8 mouse cellular contexts compared by ENCODE assay signal in genomic region chr5:41845558-41845937, GRCm38 (mm10). TPM values are rescaled to one million over a fixed set of nuclear protein-coding genes. Genes with fewer than 3 reads are reported as not detected.
A peak's percentile ranks its signal among the peaks of the same experiment; 100 is the strongest.
DNase-seq lines count a peak whose midpoint lies in the region; ATAC-seq lines count a peak whose summit lies in the region.

No protein-coding gene starts in this region.

- no peaks in the 10 kb centered on the region for H3K9me3 ChIP-seq in erythroblast, embryonic 14.5 days (ENCODE audit: control insufficient read depth, low read length)
- H3K9me3 ChIP-seq in lung, embryonic 16.5 days (ENCODE audit: control insufficient read depth, low read length), result no peaks in the 10 kb centered on the region
- H3K9me3 ChIP-seq in intestine, embryonic 16.5 days (ENCODE audit: control insufficient read depth, low read length), result no peaks in the 10 kb centered on the region
- no peaks in the 10 kb centered on the region for H3K9me3 ChIP-seq in neural tube, embryonic 14.5 days (ENCODE audit: control insufficient read depth, low read length)

- no peak overlapping the region for H3K27ac ChIP-seq in lung, embryonic 16.5 days (ENCODE audit: low read length)
- no peak overlapping the region for H3K27ac ChIP-seq in intestine, embryonic 16.5 days (ENCODE audit: low read length)
- no peak overlapping the region for H3K27ac ChIP-seq in neural tube, embryonic 14.5 days (ENCODE audit: low read depth, low read length)

- whole genome bisulfite sequencing in lung, embryonic 16.5 days, result 53% methylated on average over 2 of the region's 2 CpGs
- WGBS in intestine, embryonic 16.5 days, result 63% methylated on average over 2 of the region's 2 CpGs
- WGBS in neural tube, embryonic 14.5 days, result 58% methylated on average over 2 of the region's 2 CpGs

- DNase-seq in lung, postnatal 14 days, result no peak
- DNase-seq in spleen, postnatal 36 days (ENCODE audit: low spot score in 2 of 2), result no peak
- DNase-seq in layer of hippocampus, postnatal 25 days (ENCODE audit: extremely low spot score in 1 of 2, low spot score in 1 of 2), result no peak

- H3K27me3 ChIP-seq in erythroblast, embryonic 14.5 days (ENCODE audit: control insufficient read depth), result no peaks in the 10 kb centered on the region
- no peaks in the 10 kb centered on the region for H3K27me3 ChIP-seq in lung, embryonic 16.5 days (ENCODE audit: control insufficient read depth, insufficient read depth, low read depth, low read length)
- H3K27me3 ChIP-seq in intestine, embryonic 16.5 days (replicated peaks; ENCODE audit: control insufficient read depth, insufficient read depth, low read length), result no peaks in the 10 kb centered on the region
- H3K27me3 ChIP-seq in neural tube, embryonic 14.5 days (ENCODE audit: control insufficient read depth, insufficient read depth, low read length), result no peaks in the 10 kb centered on the region

- peak overlapping the region; percentile 65; the same call in 1 of the 2 replicates for H3K9ac ChIP-seq in lung, embryonic 16.5 days (ENCODE audit: low read length)
- H3K9ac ChIP-seq in intestine, embryonic 16.5 days (ENCODE audit: low read depth, low read length), result peak overlapping the region; percentile 63
- no peak overlapping the region for H3K9ac ChIP-seq in neural tube, embryonic 14.5 days (replicated peaks; ENCODE audit: low read depth, low read length)

- H3K4me3 ChIP-seq in erythroblast, embryonic 14.5 days (replicated peaks), result peak overlapping the region; percentile 94
- H3K4me3 ChIP-seq in lung, embryonic 16.5 days (ENCODE audit: low read length), result peak overlapping the region; percentile 98
- H3K4me3 ChIP-seq in intestine, embryonic 16.5 days (ENCODE audit: low read length), result peak overlapping the region; percentile 82
- H3K4me3 ChIP-seq in neural tube, embryonic 14.5 days (ENCODE audit: low read depth, low read length), result no peak overlapping the region

- peaks cover 8% of the 10 kb centered on the region for H3K36me3 ChIP-seq in erythroblast, embryonic 14.5 days (ENCODE audit: control insufficient read depth)
- H3K36me3 ChIP-seq in lung, embryonic 16.5 days (ENCODE audit: control insufficient read depth, insufficient read depth, low read length), result no peaks in the 10 kb centered on the region; the same call in 1 of the 2 replicates
- no peaks in the 10 kb centered on the region for H3K36me3 ChIP-seq in intestine, embryonic 16.5 days (ENCODE audit: control insufficient read depth, insufficient read depth, low read length)
- no peaks in the 10 kb centered on the region for H3K36me3 ChIP-seq in neural tube, embryonic 14.5 days (ENCODE audit: control insufficient read depth, insufficient read depth, low read length)

- H3K4me1 ChIP-seq in erythroblast, embryonic 14.5 days (ENCODE audit: control insufficient read depth), result peaks cover 38% of the 10 kb centered on the region
- peaks cover 15% of the 10 kb centered on the region for H3K4me1 ChIP-seq in lung, embryonic 16.5 days (replicated peaks; ENCODE audit: control insufficient read depth, insufficient read depth, low read length)
- H3K4me1 ChIP-seq in intestine, embryonic 16.5 days (ENCODE audit: control insufficient read depth, insufficient read depth, low read length), result peaks cover 7% of the 10 kb centered on the region; the same call in 1 of the 2 replicates
- H3K4me1 ChIP-seq in neural tube, embryonic 14.5 days (ENCODE audit: control insufficient read depth, insufficient read depth, low read length), result peaks cover 13% of the 10 kb centered on the region

- no peak for ATAC-seq in erythroblast, adult 5-6 weeks (replicated peaks; ENCODE audit: low FRiP score, poor library complexity, severe bottlenecking)
- ATAC-seq in lung, embryonic 16.5 days (ENCODE audit: low read depth), result no peak
- ATAC-seq in intestine, embryonic 16.5 days, result no peak
- no peak for ATAC-seq in neural tube, embryonic 14.5 days (ENCODE audit: low read depth)

- peak overlapping the region; percentile 85 for H3K4me2 ChIP-seq in lung, embryonic 16.5 days (ENCODE audit: low read depth, low read length)
- H3K4me2 ChIP-seq in intestine, embryonic 16.5 days (ENCODE audit: low read depth, low read length), result peak overlapping the region; percentile 68
- H3K4me2 ChIP-seq in neural tube, embryonic 14.5 days (ENCODE audit: low read depth, low read length), result peak overlapping the region; percentile 71; the same call in 1 of the 2 replicates

RNA-seq across cellular contexts. Expression of gene Bod1l, which starts 1.4 kb away (rescaled TPM):
- polyA plus RNA-seq in erythroblast, embryonic 14.5 days (2012), result 0.80 and 1.1 TPM in 2 replicates
- total RNA-seq in erythroblast, adult 5-6 weeks (2015; ENCODE audit: low replicate concordance), result 11.9 and 15.0 TPM in 2 replicates
- total RNA-seq in erythroblast, adult 5-6 weeks (2017; ENCODE audit: low replicate concordance), result 17.4 and 20.9 TPM in 2 replicates
- polyA plus RNA-seq in lung, embryonic 16.5 days (2015; fragmentation: Nextera tagmentation; extraction: Ambion mirVana), result 20.0 and 20.9 TPM in 2 replicates
- polyA plus RNA-seq in intestine, embryonic 16.5 days (2015; fragmentation: Nextera tagmentation; extraction: Ambion mirVana), result 8.3 and 13.8 TPM in 2 replicates
- 33.8 and 35.3 TPM in 2 replicates for polyA plus RNA-seq in neural tube, embryonic 14.5 days (2014; fragmentation: Nextera tagmentation; extraction: Ambion mirVana)
- 10 to 100 TPM; 34.5 to 39.2 TPM for total RNA-seq in layer of hippocampus, postnatal 25 days (2021)
